Mouse (Mus musculus) E14TG2a.4 (cell line): ENCODE data around the gene Spem1.
A peak's percentile ranks its signal among the peaks of the same experiment; 100 is the strongest.

ENCODE experiments used
- H3K27me3 ChIP-seq: 2 replicates; pipeline ENCODE4 v1.6.1; 2014; ENCODE audit warnings: low read length, control low read depth; ENCODE audit not compliant: insufficient read depth
- H3K36me3 ChIP-seq: 2 replicates; pipeline ENCODE4 v1.6.1; 2014; ENCODE audit warnings: low read length, control low read depth; ENCODE audit not compliant: insufficient read depth
- H3K4me1 ChIP-seq: replicated peaks from 2 replicates; pipeline ENCODE4 v1.6.1; 2014; ENCODE audit warnings: low read depth, low read length, control low read depth
- H3K4me3 ChIP-seq: replicated peaks from 2 replicates; pipeline ENCODE4 v1.5.1; 2014; ENCODE audit warnings: mild to moderate bottlenecking, low read length
- H3K9me3 ChIP-seq: 2 replicates; pipeline ENCODE4 v1.6.1; 2014; ENCODE audit warnings: low read length, control low read depth
- CTCF ChIP-seq: conservative IDR thresholded peaks from 2 replicates; pipeline ENCODE4 v1.5.1; 2014; ENCODE audit warnings: low read length
- NANOG ChIP-seq: IDR thresholded peaks from 2 replicates; pipeline ENCODE4 v1.6.1; 2014; ENCODE audit warnings: borderline replicate concordance, low read length, mixed read lengths
- POU5F1 ChIP-seq: IDR thresholded peaks from 2 replicates; pipeline ENCODE4 v1.6.1; 2014; ENCODE audit warnings: low read length, borderline replicate concordance

The Spem1 gene

GRCm38 (mm10) chr11:69800138-69800391 is 21.9 kb downstream of the Spem1 start:
- Histone ChIP-seq H3K27me3 (peaks cover 81% of the 10 kb centered on the region), H3K4me1 (peaks cover 68% of the 10 kb centered on the region), H3K9me3 (no peaks in the 10 kb centered on the region), H3K36me3 (no peaks in the 10 kb centered on the region), H3K4me3 (peak overlapping the region; percentile 83)
- TF ChIP-seq NANOG (no peak), CTCF (no peak)

GRCm38 (mm10) chr11:69799394-69800137 is 22.4 kb downstream of the Spem1 start:
- H3K4me1 ChIP-seq: peaks cover 67% of the 10 kb centered on the region
- H3K9me3 ChIP-seq: no peaks in the 10 kb centered on the region
- TF ChIP-seq NANOG: no peak
- TF ChIP-seq CTCF: no peak
- TF ChIP-seq POU5F1: no peak
- peak overlapping the region; percentile 83 for H3K4me3 ChIP-seq
- H3K36me3 ChIP-seq: no peaks in the 10 kb centered on the region
- peaks cover 76% of the 10 kb centered on the region for H3K27me3 ChIP-seq

- Histone ChIP-seq H3K9me3 (no peaks in the 10 kb centered on the region), H3K27me3 (peaks cover 69% of the 10 kb centered on the region), H3K4me3 (no peak overlapping the region), H3K4me1 (peaks cover 65% of the 10 kb centered on the region), H3K36me3 (no peaks in the 10 kb centered on the region)
- TF ChIP-seq POU5F1: no peak
- TF ChIP-seq CTCF: no peak
- TF ChIP-seq NANOG: no peak
These were observed 24.1 kb downstream of the Spem1 start for GRCm38 (mm10) chr11:69797924-69798323.

GRCm38 (mm10) chr11:69795983-69796435 is 26.0 kb downstream of the Spem1 start:
- Histone ChIP-seq H3K36me3 (no peaks in the 10 kb centered on the region), H3K4me1 (peaks cover 49% of the 10 kb centered on the region), H3K27me3 (peaks cover 65% of the 10 kb centered on the region), H3K9me3 (no peaks in the 10 kb centered on the region), H3K4me3 (peak overlapping the region; percentile 87)
- TF ChIP-seq POU5F1: no peak
- TF ChIP-seq NANOG: no peak
- no peak for TF ChIP-seq CTCF

- Histone ChIP-seq H3K27me3 (peaks cover 60% of the 10 kb centered on the region), H3K4me3 (peak within 1 kb of the TSS; percentile 87), H3K4me1 (peaks cover 43% of the 10 kb centered on the region), H3K36me3 (no peaks in the 10 kb centered on the region), H3K9me3 (no peaks in the 10 kb centered on the region)
- TF ChIP-seq CTCF: no peak
These were observed 26.6 kb downstream of the Spem1 start, which contains the start of gene Chrnb1 for GRCm38 (mm10) chr11:69795168-69795982. Gene Chrnb1 (minus strand): TSS chr11:69795943.

- H3K4me1 ChIP-seq: peaks cover 40% of the 10 kb centered on the region
- peak overlapping the region; percentile 13; the same call in 1 of the 2 replicates for H3K4me3 ChIP-seq
- TF ChIP-seq POU5F1 (no peak), NANOG (no peak), CTCF (no peak)
- peaks cover 47% of the 10 kb centered on the region for H3K27me3 ChIP-seq
- H3K36me3 ChIP-seq: no peaks in the 10 kb centered on the region
- no peaks in the 10 kb centered on the region for H3K9me3 ChIP-seq
These were observed 28.6 kb downstream of the Spem1 start for GRCm38 (mm10) chr11:69793429-69793828.

- H3K4me3 ChIP-seq: no peak overlapping the region
- H3K27me3 ChIP-seq: peaks cover 29% of the 10 kb centered on the region
- H3K36me3 ChIP-seq: no peaks in the 10 kb centered on the region
- TF ChIP-seq CTCF (no peak), POU5F1 (no peak), NANOG (no peak)
- no peaks in the 10 kb centered on the region for H3K9me3 ChIP-seq
- H3K4me1 ChIP-seq: peaks cover 57% of the 10 kb centered on the region
These were observed 30.6 kb downstream of the Spem1 start for GRCm38 (mm10) chr11:69791420-69791819.

GRCm38 (mm10) chr11:69789431-69789830 is 32.5 kb downstream of the Spem1 start:
- peaks cover 65% of the 10 kb centered on the region for H3K4me1 ChIP-seq
- no peaks in the 10 kb centered on the region for H3K36me3 ChIP-seq
- no peaks in the 10 kb centered on the region for H3K9me3 ChIP-seq
- TF ChIP-seq NANOG (no peak), POU5F1 (no peak), CTCF (no peak)
- peaks cover 24% of the 10 kb centered on the region for H3K27me3 ChIP-seq
- H3K4me3 ChIP-seq: no peak overlapping the region

GRCm38 (mm10) chr11:69787306-69787705 is 34.7 kb downstream of the Spem1 start:
- peaks cover 8% of the 10 kb centered on the region for H3K27me3 ChIP-seq
- 0 out of 2 replicates have a peak overlapping the region, but pooled peaks have one; percentile 10 for H3K4me3 ChIP-seq
- TF ChIP-seq POU5F1 (no peak), NANOG (no peak), CTCF (no peak)
- peaks cover 71% of the 10 kb centered on the region for H3K4me1 ChIP-seq
- no peaks in the 10 kb centered on the region for H3K9me3 ChIP-seq
- H3K36me3 ChIP-seq: no peaks in the 10 kb centered on the region
